Mouse (Mus musculus) E14TG2a.4 (cell line): ENCODE results near the gene Rdh16f2.
A peak's percentile ranks its signal among the peaks of the same experiment; 100 is the strongest.
"Not testable (repeated sequence)": the region's sequence is repeated elsewhere in the genome, so short reads cannot be mapped to it uniquely, and the experiment has no call there.

Source experiments
- H3K27me3 ChIP-seq: 2 replicates; pipeline ENCODE4 v1.6.1; 2014; ENCODE audit warnings: low read length, control low read depth; ENCODE audit not compliant: insufficient read depth
- H3K36me3 ChIP-seq: 2 replicates; pipeline ENCODE4 v1.6.1; 2014; ENCODE audit warnings: low read length, control low read depth; ENCODE audit not compliant: insufficient read depth
- H3K4me1 ChIP-seq: replicated peaks from 2 replicates; pipeline ENCODE4 v1.6.1; 2014; ENCODE audit warnings: low read depth, low read length, control low read depth
- H3K4me3 ChIP-seq: replicated peaks from 2 replicates; pipeline ENCODE4 v1.5.1; 2014; ENCODE audit warnings: mild to moderate bottlenecking, low read length
- H3K9me3 ChIP-seq: 2 replicates; pipeline ENCODE4 v1.6.1; 2014; ENCODE audit warnings: low read length, control low read depth
- CTCF ChIP-seq: conservative IDR thresholded peaks from 2 replicates; pipeline ENCODE4 v1.5.1; 2014; ENCODE audit warnings: low read length
- NANOG ChIP-seq: IDR thresholded peaks from 2 replicates; pipeline ENCODE4 v1.6.1; 2014; ENCODE audit warnings: borderline replicate concordance, low read length, mixed read lengths
- POU5F1 ChIP-seq: IDR thresholded peaks from 2 replicates; pipeline ENCODE4 v1.6.1; 2014; ENCODE audit warnings: low read length, borderline replicate concordance

Rdh16f2 gene

GRCm38 (mm10) chr10:127899783-127900182, 33.5 kb downstream of the Rdh16f2 start:
- H3K4me1 ChIP-seq, result peaks cover 74% of the 10 kb centered on the region

DNA sequence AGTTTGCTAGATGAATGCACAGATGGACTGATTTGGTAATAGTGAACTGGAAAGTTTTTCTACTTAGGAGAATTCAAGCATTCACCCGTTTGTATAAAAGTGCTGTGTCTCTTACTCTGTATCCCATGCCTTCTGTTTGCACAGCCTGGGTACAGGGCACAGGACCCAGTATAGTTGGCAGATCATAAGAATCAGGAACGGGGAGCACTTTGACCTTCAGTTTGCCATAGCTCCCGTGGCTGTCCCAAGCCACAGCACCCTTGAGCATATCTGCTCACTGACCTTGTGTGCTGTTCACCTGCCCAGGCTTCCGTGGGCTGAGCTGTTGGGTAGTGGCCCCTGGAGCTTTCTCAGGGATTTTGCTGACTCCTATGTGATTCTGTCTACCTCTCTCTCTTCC, 35.5 kb downstream of the Rdh16f2 start:
- Histone ChIP-seq H3K4me3 (no peak overlapping the region), H3K36me3 (no peaks in the 10 kb centered on the region), H3K27me3 (peaks cover 3% of the 10 kb centered on the region; the same call in 1 of the 2 replicates), H3K9me3 (no peaks in the 10 kb centered on the region), H3K4me1 (peaks cover 79% of the 10 kb centered on the region)
- TF ChIP-seq CTCF (no peak), NANOG (no peak), POU5F1 (no peak)

More at GRCm38 (mm10) chr10:127899783-127900182, 33.5 kb downstream of the Rdh16f2 start:
- Histone ChIP-seq H3K9me3 (no peaks in the 10 kb centered on the region), H3K36me3 (no peaks in the 10 kb centered on the region), H3K4me3 (no peak overlapping the region), H3K27me3 (peaks cover 3% of the 10 kb centered on the region; the same call in 1 of the 2 replicates)
- TF ChIP-seq CTCF, result no peak
- no peak for TF ChIP-seq NANOG
- TF ChIP-seq POU5F1, result no peak

GRCm38 (mm10) chr10:127903116-127903515, 36.8 kb downstream of the Rdh16f2 start:
- Histone ChIP-seq H3K27me3 (peaks cover 3% of the 10 kb centered on the region; the same call in 1 of the 2 replicates), H3K4me3 (no peak overlapping the region), H3K4me1 (peaks cover 75% of the 10 kb centered on the region), H3K9me3 (no peaks in the 10 kb centered on the region), H3K36me3 (no peaks in the 10 kb centered on the region)
- TF ChIP-seq POU5F1, result no peak
- no peak for TF ChIP-seq CTCF
- no peak for TF ChIP-seq NANOG

- TF ChIP-seq POU5F1 (no peak), NANOG (no peak), CTCF (no peak)
- H3K36me3 ChIP-seq, result no peaks in the 10 kb centered on the region
- H3K27me3 ChIP-seq, result 0 out of 2 replicates have a peak, but pooled peaks cover 3% of the 10 kb centered on the region
- no peaks in the 10 kb centered on the region for H3K9me3 ChIP-seq
- 0 out of 2 replicates have a peak overlapping the region, but pooled peaks have one; percentile 3 for H3K4me3 ChIP-seq
- H3K4me1 ChIP-seq, result peaks cover 75% of the 10 kb centered on the region
Observed at GRCm38 (mm10) chr10:127904718-127905446, 38.6 kb downstream of the Rdh16f2 start.

DNA sequence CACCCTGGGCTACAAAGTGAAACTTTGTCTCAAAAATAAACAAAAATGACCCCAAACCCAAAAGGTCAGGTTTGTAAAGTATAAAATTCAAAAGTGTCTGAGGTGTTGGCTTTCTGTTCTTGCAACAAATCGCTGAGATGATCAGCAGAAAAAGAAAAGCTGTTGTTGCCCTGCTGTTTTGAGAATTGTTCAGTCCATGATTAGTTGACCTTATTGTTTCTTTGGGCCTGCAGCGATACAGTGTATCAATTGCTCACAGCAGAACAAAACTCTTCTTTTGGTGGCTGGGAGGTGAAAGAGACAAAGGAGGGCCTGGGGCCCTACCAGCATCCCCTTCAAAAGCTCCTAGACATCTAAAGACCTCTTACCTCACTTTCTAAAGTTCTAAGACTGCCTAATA, 39.9 kb downstream of the Rdh16f2 start:
- TF ChIP-seq CTCF (no peak), POU5F1 (no peak), NANOG (peak; percentile 57; the same call in 1 of the 2 replicates)
- Histone ChIP-seq H3K4me1 (peaks cover 67% of the 10 kb centered on the region), H3K36me3 (no peaks in the 10 kb centered on the region), H3K4me3 (0 out of 2 replicates have a peak overlapping the region, but pooled peaks have one; percentile 11), H3K9me3 (no peaks in the 10 kb centered on the region), H3K27me3 (0 out of 2 replicates have a peak, but pooled peaks cover under 1% of the 10 kb centered on the region)

- H3K4me1 ChIP-seq, result peaks cover 65% of the 10 kb centered on the region
- no peaks in the 10 kb centered on the region for H3K27me3 ChIP-seq
- no peaks in the 10 kb centered on the region for H3K9me3 ChIP-seq
- peak; percentile 32; the same call in 1 of the 2 replicates for TF ChIP-seq NANOG
- no peak for TF ChIP-seq CTCF
- peak overlapping the region; percentile 41 for H3K4me3 ChIP-seq
- H3K36me3 ChIP-seq, result no peaks in the 10 kb centered on the region
Observed at GRCm38 (mm10) chr10:127907386-127907951, 41.2 kb downstream of the Rdh16f2 start.

DNA sequence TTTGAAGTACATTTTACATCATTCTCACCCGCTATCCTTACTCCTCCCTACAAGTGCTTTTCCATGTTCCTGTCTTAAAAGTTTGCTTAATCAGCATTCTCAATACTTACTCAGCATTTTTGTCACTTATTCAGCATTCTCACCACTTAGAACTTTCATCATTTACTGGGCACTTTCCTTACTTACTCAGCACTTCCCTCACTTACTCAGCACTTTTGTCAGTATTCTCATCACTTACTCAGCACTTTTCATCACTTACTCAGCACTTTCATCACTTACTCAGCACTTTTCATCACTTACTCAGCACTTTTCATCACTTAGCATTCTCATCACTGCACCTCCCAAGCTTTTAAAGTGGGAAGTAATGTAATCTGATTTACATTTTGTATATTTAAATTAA, 49.3 kb downstream of the Rdh16f2 start:
- Histone ChIP-seq H3K4me1 (0 out of 2 replicates have a peak, but pooled peaks cover 3% of the 10 kb centered on the region), H3K27me3 (no peaks in the 10 kb centered on the region), H3K36me3 (no peaks in the 10 kb centered on the region), H3K4me3 (no peak overlapping the region), H3K9me3 (peaks cover 17% of the 10 kb centered on the region)
- no peak for TF ChIP-seq NANOG
- TF ChIP-seq CTCF, result no peak
- no peak for TF ChIP-seq POU5F1

- H3K4me3 ChIP-seq, H3K27me3 ChIP-seq, H3K36me3 ChIP-seq, H3K4me1 ChIP-seq: not testable (repeated sequence)
- peaks cover 17% of the 10 kb centered on the region for H3K9me3 ChIP-seq
Observed at GRCm38 (mm10) chr10:127917183-127917582, 50.9 kb downstream of the Rdh16f2 start.

DNA sequence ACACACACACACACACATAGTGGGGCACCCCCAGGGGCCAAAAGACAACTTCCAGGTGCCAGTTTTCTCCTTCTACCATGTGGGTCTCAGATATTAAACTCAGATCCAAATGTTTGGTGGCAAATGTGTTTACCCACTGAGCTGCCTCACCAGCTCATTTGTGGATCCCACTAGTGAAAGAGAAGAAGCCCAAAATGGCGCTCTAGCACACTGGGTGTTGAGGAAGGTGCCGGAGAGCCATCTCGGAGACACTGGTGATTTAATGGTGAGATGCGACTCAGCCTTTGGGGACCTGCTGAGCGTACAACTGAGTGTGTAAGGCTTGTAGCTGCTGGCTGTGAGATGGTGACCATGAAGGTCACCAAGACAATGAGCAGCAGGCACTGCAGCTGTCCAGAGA, 51.4 kb downstream of the Rdh16f2 start:
- H3K36me3 ChIP-seq, result no peaks in the 10 kb centered on the region
- no peak for TF ChIP-seq CTCF
- TF ChIP-seq NANOG, result no peak
- no peak for TF ChIP-seq POU5F1
- no peak overlapping the region for H3K4me3 ChIP-seq
- no peaks in the 10 kb centered on the region for H3K27me3 ChIP-seq
- 0 out of 2 replicates have a peak, but pooled peaks cover 3% of the 10 kb centered on the region for H3K4me1 ChIP-seq
- H3K9me3 ChIP-seq, result peaks cover 17% of the 10 kb centered on the region
